Mouse (Mus musculus) erythroblast, embryonic 14.5 days (primary cell): ENCODE results near the gene Tmprss3.

ENCODE experiments used
- GATA1 ChIP-seq: IDR thresholded peaks from 2 replicates; pipeline ENCODE4 v1.6.1; 2012; ENCODE audit warnings: low read length, inconsistent platforms, mixed read lengths
- TAL1 ChIP-seq: IDR thresholded peaks from 3 replicates; pipeline ENCODE4 v1.6.1; 2012; ENCODE audit warnings: low read length, inconsistent platforms, mixed read lengths

DNA sequence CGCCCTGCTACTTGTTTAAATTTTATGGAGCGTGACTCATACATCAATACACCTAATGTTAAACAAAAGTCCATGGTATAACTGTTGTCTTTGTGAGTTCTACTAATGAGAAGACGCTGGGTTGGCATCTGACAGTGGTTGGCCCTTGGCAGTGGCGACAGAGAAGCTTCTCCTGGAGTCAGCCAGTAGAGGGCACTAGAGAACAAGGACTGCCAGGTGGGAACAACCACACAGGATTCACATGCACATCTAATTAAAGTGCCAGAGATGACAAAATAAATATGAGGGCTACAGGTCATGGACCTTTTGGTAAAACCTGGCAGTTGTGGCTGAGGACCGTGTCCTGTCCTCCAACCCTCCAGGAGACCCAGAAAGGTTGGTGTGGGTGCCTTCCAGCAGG lies 60.4 kb downstream of the Tmprss3 start:
- TF ChIP-seq TAL1 (no peak), GATA1 (no peak)
